Mouse (Mus musculus): ENCODE measurements at regions not wholly inside any gene's neighbourhood (a gene's known extent, or its start where the extent isn't known, plus 50 kb on each side); places are given as distances from the start of the nearest gene placed in this dataset.

- DNase-seq: no peak
Observed at GRCm38 (mm10) chr8:28117997-28118778, 670.7 kb downstream of the Poteg start.

- DNase-seq: no peak
Observed at GRCm38 (mm10) chr8:28125021-28125420, 677.6 kb downstream of the Poteg start.

DNA sequence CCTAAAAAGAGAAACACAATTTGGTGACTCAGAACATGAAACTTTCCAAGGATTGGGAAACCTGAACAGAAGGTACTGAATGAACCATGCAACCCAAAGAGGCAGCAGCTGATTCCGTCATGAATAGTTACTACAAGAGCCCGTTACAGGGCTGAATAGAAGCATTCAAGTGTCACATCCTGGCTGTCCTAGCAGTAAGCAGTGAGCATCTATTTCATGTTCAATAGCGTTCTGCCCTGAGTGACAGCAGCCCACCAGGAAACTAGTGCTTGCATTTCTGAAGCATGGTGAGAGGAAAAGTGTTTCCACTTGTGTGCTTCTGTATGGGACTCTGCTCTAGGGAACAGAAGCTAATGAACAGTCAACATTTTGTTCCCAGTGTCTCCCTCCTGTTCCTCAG lies 694.4 kb downstream of the Poteg start:
- no peak for DNase-seq

GRCm38 (mm10) chr8:28148599-28149452 lies 701.4 kb downstream of the Poteg start:
- peak; percentile 25 for DNase-seq

DNA sequence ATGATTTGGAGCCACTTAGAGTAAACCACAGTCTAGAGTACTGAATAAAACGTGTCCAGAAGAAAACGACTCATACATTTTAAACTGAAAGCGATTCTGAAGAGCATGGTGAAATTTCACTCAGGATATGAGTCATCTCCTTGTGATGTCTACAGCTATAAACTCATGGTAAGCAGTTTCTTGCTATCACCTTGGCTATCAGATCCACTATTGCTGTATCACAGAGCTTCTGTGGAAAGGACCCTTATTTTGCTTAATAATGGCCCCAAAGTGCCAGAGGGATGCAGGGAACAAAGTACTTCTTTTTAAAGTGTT lies 701.9 kb downstream of the Poteg start:
- DNase-seq: no peak

DNA sequence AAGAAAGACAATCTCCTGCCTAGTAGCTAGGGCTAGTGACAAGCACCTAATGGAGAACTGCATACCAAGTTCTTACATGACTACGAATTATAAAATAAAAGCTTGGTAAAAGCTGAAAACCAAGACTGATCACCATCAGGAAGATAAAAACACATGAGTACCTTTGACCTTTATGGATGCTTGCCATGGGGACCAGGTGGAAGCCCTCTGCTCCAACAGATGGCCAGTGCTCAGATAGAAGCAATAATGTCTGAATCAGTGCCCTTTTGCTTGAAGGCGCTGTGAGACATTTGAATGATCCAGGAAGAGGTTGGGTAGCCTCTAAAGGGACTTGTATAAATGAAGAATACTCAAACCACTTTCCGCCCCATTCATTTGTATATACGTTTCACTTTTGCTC lies 713.2 kb downstream of the Poteg start:
- DNase-seq: no peak

GRCm38 (mm10) chr8:28168036-28168435 lies 720.6 kb downstream of the Poteg start:
- no peak for DNase-seq

DNA sequence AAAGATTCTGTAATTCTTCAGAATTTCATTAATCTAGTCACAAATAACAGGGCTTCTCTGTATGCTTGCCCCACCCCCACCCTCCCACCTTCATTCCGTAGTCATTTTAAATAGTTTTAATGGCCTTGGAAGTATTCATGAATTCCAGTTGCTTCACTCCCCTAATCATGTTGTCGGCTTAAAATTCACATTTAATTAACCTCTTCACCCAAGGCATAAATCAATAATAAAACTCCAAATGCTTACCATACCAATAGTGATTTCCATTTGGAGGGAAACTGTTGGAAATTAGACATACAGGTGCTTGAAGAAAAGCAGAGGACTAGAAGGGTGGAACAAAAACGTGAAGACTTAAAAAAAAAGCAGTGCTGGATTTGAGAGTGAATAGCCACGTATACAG lies 724.0 kb downstream of the Poteg start:
- no peak for DNase-seq

DNA sequence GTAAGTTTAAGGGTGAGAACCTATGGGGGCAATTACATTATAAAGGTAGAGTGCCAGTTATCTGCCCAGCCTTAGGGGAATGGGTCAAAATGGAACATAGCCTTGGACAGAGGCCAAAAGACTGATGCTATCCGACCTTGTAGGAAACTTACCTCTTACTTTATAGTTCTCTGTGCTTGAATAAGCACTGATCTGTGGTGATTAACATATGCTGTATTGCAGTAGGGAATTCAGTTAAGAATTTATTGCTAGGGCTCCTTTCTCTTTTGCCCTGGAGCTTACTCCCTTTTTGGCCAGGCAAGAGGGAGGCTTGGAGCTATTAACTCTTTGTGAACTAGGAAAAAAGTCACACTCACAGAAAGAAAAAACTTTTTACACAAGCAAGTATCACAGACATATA lies 748.5 kb downstream of the Poteg start:
- no peak for DNase-seq

- no peak for DNase-seq
Observed at GRCm38 (mm10) chr8:28235562-28235961, 788.1 kb downstream of the Poteg start.

DNA sequence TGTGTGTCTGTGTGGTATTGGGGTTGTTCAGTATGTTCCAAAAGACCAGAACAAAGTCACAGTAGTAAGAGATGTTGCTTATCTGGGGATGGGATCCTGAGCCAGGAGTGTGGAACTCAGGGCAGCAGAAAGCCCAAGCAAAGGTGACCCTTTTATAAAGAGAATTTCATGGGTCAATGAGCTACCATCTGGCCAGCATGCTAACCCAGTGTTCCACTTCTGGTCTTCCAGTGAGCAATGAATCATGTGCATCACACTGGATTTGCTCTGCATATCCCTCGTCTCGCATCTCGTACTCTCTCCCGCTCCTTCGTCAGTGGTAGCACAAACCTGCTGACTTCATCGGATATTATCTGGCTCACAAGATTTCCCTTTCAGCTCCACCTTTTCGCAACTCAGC lies 791.9 kb downstream of the Poteg start:
- no peak for DNase-seq

GRCm38 (mm10) chr8:28252399-28253240 lies 805.1 kb downstream of the Poteg start:
- DNase-seq: no peak

DNA sequence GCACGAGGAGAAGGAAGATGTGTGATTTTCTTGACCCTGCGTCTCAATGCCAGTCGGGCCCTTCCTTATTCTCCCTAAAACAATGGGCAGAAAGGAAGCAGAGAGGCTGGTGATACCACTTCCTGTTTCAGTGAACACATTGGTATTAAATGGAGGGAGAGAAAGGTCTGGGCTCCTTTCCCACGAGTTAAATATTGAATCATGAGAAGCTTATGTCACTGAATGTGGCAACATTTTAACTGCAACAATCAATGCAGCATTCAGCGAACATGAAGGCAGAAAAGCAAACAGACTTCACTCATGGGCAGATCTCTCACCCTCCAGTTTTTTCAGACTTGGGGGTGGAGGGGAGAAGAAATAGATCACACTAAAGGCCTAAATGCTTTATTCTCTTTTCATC lies 819.8 kb downstream of the Poteg start:
- DNase-seq: no peak

DNA sequence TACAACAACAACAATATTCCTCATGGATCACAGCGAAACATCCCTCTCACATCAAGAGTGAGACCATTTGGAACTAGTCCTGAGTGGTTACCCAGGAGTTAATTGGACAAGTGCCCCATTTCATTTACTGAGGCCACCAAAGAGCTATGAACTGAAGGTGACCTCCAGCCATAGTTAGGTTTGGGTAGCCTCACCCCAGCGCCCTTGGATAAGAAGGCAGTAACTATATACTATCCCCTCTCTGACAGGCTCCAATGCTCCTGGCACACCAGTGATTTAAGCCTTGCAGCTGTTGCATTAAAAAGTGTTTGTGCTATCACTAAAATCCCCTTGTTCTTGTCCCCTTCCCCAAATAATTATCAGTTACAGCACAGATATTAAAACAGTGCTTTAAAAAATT lies 836.8 kb downstream of the Poteg start:
- no peak for DNase-seq

DNA sequence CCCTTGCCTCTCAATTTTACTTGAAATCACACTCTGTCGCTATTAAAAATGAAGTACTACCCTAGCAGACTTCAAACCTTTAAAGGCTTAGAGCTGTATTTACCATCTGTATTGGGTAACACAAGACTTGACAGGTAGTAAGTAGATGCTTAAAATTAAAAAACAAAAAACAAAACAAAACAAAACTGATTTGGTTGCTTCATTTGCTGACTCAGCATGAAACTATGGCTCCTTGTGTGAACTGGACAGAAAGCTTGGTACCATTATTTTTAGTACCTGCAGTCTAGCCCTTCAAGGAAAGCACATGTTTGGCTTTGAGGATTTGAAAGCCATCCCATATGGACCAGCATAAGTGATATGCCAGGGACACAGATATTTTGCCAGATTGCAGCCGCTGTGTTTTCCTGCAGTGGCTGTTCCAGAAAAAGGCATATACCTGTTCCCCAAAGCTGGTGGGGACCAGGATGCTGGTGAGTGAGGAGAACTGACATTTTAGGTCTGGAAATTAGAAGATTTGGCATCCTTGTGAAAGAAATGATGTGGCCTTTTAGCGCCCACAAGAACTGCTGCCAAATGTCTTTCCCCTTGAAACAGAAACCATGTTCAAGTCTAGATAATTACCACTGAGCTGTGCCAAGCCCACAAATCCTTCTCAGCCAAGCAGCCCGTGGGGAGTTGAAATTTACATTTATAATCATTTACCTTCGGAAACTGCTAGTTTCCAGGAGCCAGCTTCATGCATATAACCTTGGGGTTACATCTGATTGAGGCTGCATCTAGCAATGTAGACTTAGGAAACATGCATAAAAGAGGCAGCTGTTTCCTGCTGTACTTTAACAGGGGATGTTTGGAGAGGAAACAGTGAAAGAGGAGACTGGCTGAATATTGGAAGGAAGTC lies 851.7 kb downstream of the Poteg start:
- no peak for DNase-seq

DNA sequence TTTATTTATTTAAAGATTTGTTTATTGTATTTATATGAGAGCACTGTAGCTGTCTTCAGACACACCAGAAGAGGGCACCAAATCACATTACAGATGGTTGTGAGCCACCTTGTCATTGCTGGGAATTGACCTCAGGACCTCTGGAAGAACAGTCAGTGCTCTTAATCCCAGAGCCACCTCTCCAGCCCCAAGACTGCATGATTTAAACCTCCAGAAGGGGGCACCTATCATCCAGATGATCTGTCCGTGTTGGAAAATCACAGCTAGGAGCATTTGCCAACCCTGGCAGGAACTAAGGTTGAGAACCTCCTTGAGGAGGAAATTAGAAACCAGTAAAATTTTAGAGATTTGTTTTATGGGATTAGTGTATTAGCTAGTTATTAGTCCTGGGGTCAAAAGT lies 869.6 kb downstream of the Poteg start:
- no peak for DNase-seq

DNA sequence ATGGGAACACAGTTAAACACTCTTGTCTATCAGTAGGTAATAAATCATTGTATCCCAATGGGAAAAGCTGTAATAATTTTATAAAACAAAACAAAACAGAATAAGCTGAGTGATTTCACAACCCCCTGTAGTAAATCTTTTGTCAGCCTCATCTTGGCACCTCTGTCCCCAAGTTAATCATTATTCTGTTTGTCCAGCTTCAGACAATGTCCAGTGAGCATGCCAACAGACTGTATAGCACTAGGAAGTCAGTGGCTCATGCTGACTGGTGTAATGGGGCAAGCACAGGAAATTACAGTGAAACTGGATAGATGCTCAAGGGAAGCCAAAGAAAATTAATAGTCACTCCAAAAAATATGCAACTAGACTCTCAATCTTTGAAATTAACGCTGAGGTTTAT lies 885.9 kb downstream of the Poteg start:
- DNase-seq: no peak

DNA sequence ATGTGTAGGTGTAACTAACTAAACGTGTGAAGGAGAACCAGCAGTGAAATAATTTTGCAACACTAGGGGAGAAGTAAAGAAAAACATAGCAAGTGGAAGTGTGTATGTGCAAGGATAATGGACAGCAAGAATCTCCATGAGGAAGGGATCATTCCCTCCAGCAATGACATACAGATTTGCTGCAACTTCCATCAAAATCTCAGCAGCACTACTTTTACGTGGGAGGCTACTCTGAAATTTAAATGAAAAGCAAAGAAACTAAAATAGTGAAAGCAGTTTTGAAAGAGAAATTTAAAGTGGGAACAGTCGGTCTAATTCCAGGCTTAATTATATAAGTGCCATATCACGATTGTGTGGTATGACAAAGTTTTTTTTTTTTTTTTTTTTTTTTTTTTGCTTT lies 890.0 kb downstream of the Poteg start:
- DNase-seq: no peak

DNA sequence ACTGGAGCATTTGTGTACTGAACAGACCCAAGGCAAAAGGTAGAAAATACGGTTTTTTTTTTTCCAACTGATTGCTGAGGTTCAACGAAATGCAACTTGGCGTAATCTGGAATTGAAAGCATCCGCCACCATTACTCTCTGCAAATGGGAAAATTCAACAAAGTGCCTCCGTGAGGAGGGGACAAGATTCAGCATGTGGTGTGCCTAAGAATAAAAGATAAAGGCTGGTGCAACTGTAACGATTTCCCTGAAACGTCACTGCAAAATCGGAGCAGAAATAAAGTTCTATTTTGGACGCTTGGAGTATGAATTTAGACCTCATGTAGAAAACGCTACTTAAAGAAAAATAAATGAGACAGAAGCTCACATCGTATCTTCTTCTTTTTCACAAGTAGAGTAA lies 893.8 kb downstream of the Poteg start:
- no peak for DNase-seq

GRCm38 (mm10) chr8:28366470-28366869 lies 919.0 kb downstream of the Poteg start:
- DNase-seq: no peak

DNA sequence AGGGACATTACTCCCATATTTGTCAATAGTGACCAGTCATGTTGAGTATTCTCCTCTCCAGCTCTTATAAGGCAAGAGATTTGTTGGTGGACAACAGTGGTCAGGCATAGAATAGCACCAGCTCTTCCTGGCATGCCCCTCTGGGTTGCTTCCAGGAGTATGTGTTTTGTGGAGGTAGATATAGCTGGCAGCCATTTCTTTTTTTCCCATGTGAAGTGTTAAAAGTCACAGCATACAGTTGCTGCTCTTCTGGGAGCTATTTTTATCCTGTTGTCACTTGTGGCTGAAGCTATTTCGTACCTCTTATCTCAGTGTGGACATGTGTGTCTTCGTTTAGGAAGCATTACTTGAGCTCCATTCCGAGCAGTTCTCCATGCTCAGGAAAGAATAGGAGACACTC lies 919.9 kb downstream of the Poteg start:
- no peak for DNase-seq

DNA sequence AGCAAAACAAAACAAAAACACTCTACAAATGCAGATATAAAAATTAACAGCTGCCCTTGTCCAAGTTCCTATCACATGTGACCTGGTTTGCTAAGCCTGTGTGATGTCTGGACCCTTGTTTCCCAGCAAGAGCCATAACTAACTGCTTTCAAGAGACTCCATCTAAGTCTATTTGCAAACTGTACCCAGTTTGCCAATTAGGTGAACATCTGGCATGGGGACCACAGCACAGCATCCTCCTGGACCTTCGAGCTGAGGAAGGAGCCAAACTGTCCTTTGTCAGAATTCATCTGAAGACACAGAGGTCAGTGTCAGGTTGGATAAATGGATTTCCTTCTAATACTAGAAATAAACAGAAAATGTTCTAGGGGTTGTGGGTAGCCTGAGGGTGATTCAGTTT lies 924.3 kb downstream of the Poteg start:
- no peak for DNase-seq

DNA sequence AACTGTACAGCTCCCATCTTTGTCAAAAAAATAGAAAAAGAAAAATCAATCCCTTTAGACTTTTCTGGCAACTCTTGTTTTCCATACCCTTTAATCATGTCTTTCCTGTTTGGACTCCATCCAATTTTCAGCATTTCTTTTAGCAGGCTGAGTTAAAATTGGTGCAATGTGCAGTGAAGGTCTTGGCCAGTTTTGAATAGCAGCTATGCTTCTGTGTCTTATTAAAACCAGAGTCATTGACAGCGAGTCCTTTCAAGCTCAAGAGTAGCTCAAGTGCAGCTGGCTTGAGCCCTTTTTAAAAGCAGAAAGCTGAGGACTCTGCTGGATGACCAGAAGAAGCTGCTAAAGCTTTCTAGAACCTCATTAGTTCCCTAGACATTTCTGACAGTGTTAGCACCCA lies 952.7 kb downstream of the Poteg start:
- no peak for DNase-seq
